Mouse (Mus musculus) stomach, embryonic 16.5 days (tissue): Measurements from ENCODE around the gene Wdr90. TPM values are rescaled to one million over a fixed set of nuclear protein-coding genes. Genes with fewer than 3 reads are reported as not detected.

Experiments
- ATAC-seq: fragments of 200-750 bp; cut with Nextera tagmentation; 2 replicates; pipeline ENCODE4 v1.8.0; 2017; ENCODE audit warnings: moderate number of reproducible peaks, moderate TSS enrichment; ENCODE audit not compliant: insufficient read depth, low FRiP score
- H3K27ac ChIP-seq: fragments of 300-500 bp; sonication (generic); 2 replicates; pipeline ENCODE4 v1.5.1; 2014; ENCODE audit warnings: low read length
- H3K27me3 ChIP-seq: fragments of 300-500 bp; sonication (generic); 2 replicates; pipeline ENCODE4 v1.6.1; 2014; ENCODE audit warnings: low read length, control low read depth, mixed read lengths; ENCODE audit not compliant: control insufficient read depth, insufficient read depth
- H3K36me3 ChIP-seq: fragments of 300-500 bp; sonication (generic); 2 replicates; pipeline ENCODE4 v1.6.1; 2014; ENCODE audit warnings: low read length; ENCODE audit not compliant: control insufficient read depth, insufficient read depth
- H3K4me1 ChIP-seq: fragments of 300-500 bp; sonication (generic); 2 replicates; pipeline ENCODE4 v1.6.1; 2014; ENCODE audit warnings: low read length, control low read depth, mixed read lengths; ENCODE audit not compliant: control insufficient read depth, insufficient read depth
- H3K4me2 ChIP-seq: fragments of 300-500 bp; sonication (generic); 2 replicates; pipeline ENCODE4 v1.6.1; 2014; ENCODE audit warnings: low read depth, low read length, mixed read lengths
- H3K4me3 ChIP-seq: fragments of 300-500 bp; sonication (generic); replicated peaks from 2 replicates; pipeline ENCODE4 v1.5.1; 2014; ENCODE audit warnings: mild to moderate bottlenecking, low read length
- H3K9ac ChIP-seq: fragments of 300-500 bp; sonication (generic); 2 replicates; pipeline ENCODE4 v1.6.1; 2014; ENCODE audit warnings: low read length
- H3K9me3 ChIP-seq: fragments of 300-500 bp; sonication (generic); replicated peaks from 2 replicates; pipeline ENCODE4 v1.6.1; 2016; ENCODE audit warnings: low read length, control low read depth; ENCODE audit not compliant: control insufficient read depth
- WGBS: fragments of 180-500 bp; shearing (Covaris S2); extraction: QIAGEN DNeasy Blood & Tissue Kit; methylation state at CpG from one replicate; pipeline ENCODE4 v1.1.7; 2014; 5-methylcytosine and 5-hydroxymethylcytosine counted together
- polyA plus RNA-seq: library from polyadenylated mRNA; unstranded; fragments of >200 nt; fragmentation: Nextera tagmentation; extraction: Ambion mirVana; gene quantifications from 2 replicates; pipeline ENCODE4 v1.2.1, GENCODE M21; 2015

Wdr90 gene
- polyA plus RNA-seq, 1 experiment from 2014 or later = 22.1 TPM

GRCm38 (mm10) chr17:25886806-25887205 is 25.5 kb upstream of the Wdr90 start:
- Histone ChIP-seq H3K4me3 (no peak overlapping the region), H3K27me3 (no peaks in the 10 kb centered on the region), H3K4me2 (no peak overlapping the region), H3K9me3 (no peaks in the 10 kb centered on the region), H3K27ac (no peak overlapping the region), H3K36me3 (peaks cover 8% of the 10 kb centered on the region), H3K4me1 (no peaks in the 10 kb centered on the region), H3K9ac (no peak overlapping the region)
- ATAC-seq = no peak

GRCm38 (mm10) chr17:25885636-25886035 is 24.3 kb upstream of the Wdr90 start:
- no peaks in the 10 kb centered on the region for H3K9me3 ChIP-seq
- peaks cover 8% of the 10 kb centered on the region for H3K36me3 ChIP-seq
- WGBS = 64% methylated on average over 4 of the region's 4 CpGs
- H3K4me3 ChIP-seq = no peak overlapping the region
- H3K4me1 ChIP-seq = peaks cover 8% of the 10 kb centered on the region; the same call in 1 of the 2 replicates
- no peak overlapping the region for H3K4me2 ChIP-seq
- no peak overlapping the region for H3K27ac ChIP-seq
- no peak for ATAC-seq
- no peaks in the 10 kb centered on the region for H3K27me3 ChIP-seq
- H3K9ac ChIP-seq = no peak overlapping the region

GRCm38 (mm10) chr17:25883824-25884223 is 22.5 kb upstream of the Wdr90 start:
- Histone ChIP-seq H3K4me3 (no peak overlapping the region), H3K27ac (no peak overlapping the region), H3K9ac (no peak overlapping the region), H3K4me1 (peaks cover 13% of the 10 kb centered on the region; the same call in 1 of the 2 replicates), H3K36me3 (peaks cover 8% of the 10 kb centered on the region), H3K4me2 (no peak overlapping the region), H3K27me3 (no peaks in the 10 kb centered on the region), H3K9me3 (no peaks in the 10 kb centered on the region)
- no peak for ATAC-seq
- 90% methylated on average over 3 of the region's 3 CpGs for WGBS

GRCm38 (mm10) chr17:25883268-25883667 is 22.0 kb upstream of the Wdr90 start:
- no peak for ATAC-seq
- 89% methylated on average over 8 of the region's 8 CpGs for WGBS
- H3K27me3 ChIP-seq = no peaks in the 10 kb centered on the region
- no peak overlapping the region for H3K27ac ChIP-seq
- no peak overlapping the region for H3K9ac ChIP-seq
- no peak overlapping the region for H3K4me2 ChIP-seq
- no peak overlapping the region for H3K4me3 ChIP-seq
- H3K4me1 ChIP-seq = peaks cover 13% of the 10 kb centered on the region; the same call in 1 of the 2 replicates
- H3K36me3 ChIP-seq = peaks cover 8% of the 10 kb centered on the region
- H3K9me3 ChIP-seq = no peaks in the 10 kb centered on the region

GRCm38 (mm10) chr17:25882306-25882705 is 21.0 kb upstream of the Wdr90 start:
- WGBS = 42% methylated on average over 5 of the region's 5 CpGs
- H3K4me2 ChIP-seq = no peak overlapping the region
- H3K27ac ChIP-seq = no peak overlapping the region
- H3K4me1 ChIP-seq = peaks cover 13% of the 10 kb centered on the region; the same call in 1 of the 2 replicates
- ATAC-seq = no peak
- no peak overlapping the region for H3K9ac ChIP-seq
- H3K36me3 ChIP-seq = peaks cover 15% of the 10 kb centered on the region
- H3K9me3 ChIP-seq = no peaks in the 10 kb centered on the region
- no peak overlapping the region for H3K4me3 ChIP-seq
- H3K27me3 ChIP-seq = no peaks in the 10 kb centered on the region

- Histone ChIP-seq H3K4me2 (no peak overlapping the region), H3K9me3 (no peaks in the 10 kb centered on the region), H3K4me1 (peaks cover 13% of the 10 kb centered on the region; the same call in 1 of the 2 replicates), H3K27me3 (no peaks in the 10 kb centered on the region), H3K36me3 (peaks cover 15% of the 10 kb centered on the region), H3K27ac (no peak overlapping the region), H3K9ac (no peak overlapping the region), H3K4me3 (no peak overlapping the region)
- WGBS = 39% methylated on average over 4 of the region's 4 CpGs
- ATAC-seq = no peak
These were observed 20.4 kb upstream of the Wdr90 start for GRCm38 (mm10) chr17:25881691-25882090.

- no peak for ATAC-seq
- Histone ChIP-seq H3K27ac (no peak overlapping the region), H3K4me3 (no peak overlapping the region), H3K4me2 (no peak overlapping the region), H3K27me3 (no peaks in the 10 kb centered on the region), H3K36me3 (peaks cover 15% of the 10 kb centered on the region), H3K9me3 (no peaks in the 10 kb centered on the region), H3K9ac (no peak overlapping the region), H3K4me1 (peaks cover 18% of the 10 kb centered on the region)
- WGBS = 20% methylated on average over 5 of the region's 5 CpGs
These were observed 19.8 kb upstream of the Wdr90 start for GRCm38 (mm10) chr17:25880913-25881641.

- Histone ChIP-seq H3K4me2 (no peak within 1 kb of the TSS), H3K27ac (no peak within 1 kb of the TSS), H3K4me3 (no peak within 1 kb of the TSS), H3K9ac (no peak within 1 kb of the TSS), H3K9me3 (no peaks in the 10 kb centered on the region), H3K27me3 (no peaks in the 10 kb centered on the region), H3K36me3 (peaks cover 15% of the 10 kb centered on the region), H3K4me1 (peaks cover 21% of the 10 kb centered on the region)
- 32% methylated on average over 5 of the region's 5 CpGs for WGBS
- ATAC-seq = no peak
These were observed 19.1 kb upstream of the Wdr90 start, which contains the start of gene Wfikkn1 for GRCm38 (mm10) chr17:25880196-25880910. Wfikkn1 (minus strand) TSS chr17:25880858.

- Histone ChIP-seq H3K4me3 (no peak overlapping the region), H3K4me1 (peaks cover 21% of the 10 kb centered on the region), H3K9ac (no peak overlapping the region), H3K36me3 (peaks cover 15% of the 10 kb centered on the region), H3K4me2 (no peak overlapping the region), H3K27me3 (no peaks in the 10 kb centered on the region), H3K27ac (no peak overlapping the region), H3K9me3 (no peaks in the 10 kb centered on the region)
- WGBS = 75% methylated on average over 8 of the region's 8 CpGs
- no peak for ATAC-seq
These were observed 18.4 kb upstream of the Wdr90 start for GRCm38 (mm10) chr17:25879750-25880149.
